Mouse (Mus musculus): ENCODE measurements around the gene Cdc37l1.

GRCm38 (mm10) chr19:28970251-28970650 lies 19.9 kb upstream of the Cdc37l1 start:
- no peak for TF ChIP-seq CTCF (IDR thresholded peaks at IDR 0.05; ENCODE audit: control insufficient read depth, insufficient read depth, insufficient replicate concordance, low read depth, low read length)
- TF ChIP-seq POLR2A (IDR thresholded peaks at IDR 0.05; ENCODE audit: control insufficient read depth, low read depth, low read length): no peak
